In genomic region chr12:51190754-51191153, GRCm38 (mm10) we compare ENCODE assay signal across 25 mouse cellular contexts.
DNase-seq lines count a peak whose midpoint lies in the region; ATAC-seq and TF ChIP-seq lines count a peak whose summit lies in the region.
"Had no signal": no experiment of that assay in that cellular context is flagged by ENCODE, and none has a peak within 500 bp of the region (broad histone marks: within the 10 kb centered on the region; RNA-seq: fewer than 3 reads in every experiment).

No protein-coding gene starts in this region.

- no peaks in the 10 kb centered on the region; the same call in 1 of the 2 replicates for H3K27me3 ChIP-seq in midbrain, embryonic 12.5 days
- no peaks in the 10 kb centered on the region for H3K27me3 ChIP-seq in midbrain, postnatal 0 days (ENCODE audit: insufficient read depth, low read length)
- H3K27me3 ChIP-seq in forebrain, embryonic 14.5 days (replicated peaks; ENCODE audit: control insufficient read depth, insufficient read depth, low read length), result no peaks in the 10 kb centered on the region
- H3K27me3 ChIP-seq in midbrain, embryonic 15.5 days (replicated peaks), result no peaks in the 10 kb centered on the region
- no peaks in the 10 kb centered on the region for H3K27me3 ChIP-seq in kidney, adult 2 months (replicated peaks; ENCODE audit: control insufficient read depth, insufficient read depth, low read length)
- H3K27me3 ChIP-seq: heart, embryonic 12.5 days; kidney, embryonic 15.5 days; limb, embryonic 15.5 days; liver, embryonic 15.5 days; lung, embryonic 15.5 days had no signal

- H3K27ac ChIP-seq in midbrain, embryonic 12.5 days (replicated peaks), result no peak overlapping the region
- no peak overlapping the region for H3K27ac ChIP-seq in midbrain, postnatal 0 days (ENCODE audit: low read depth, low read length)
- H3K27ac ChIP-seq in forebrain, embryonic 14.5 days (ENCODE audit: low read depth, low read length), result peak overlapping the region; percentile 28
- H3K27ac ChIP-seq in midbrain, embryonic 15.5 days, result no peak overlapping the region
- no peak overlapping the region for H3K27ac ChIP-seq in kidney, adult 2 months (ENCODE audit: insufficient read depth, low read depth, low read length)
- H3K27ac ChIP-seq: hindbrain, embryonic 10.5 days; kidney, embryonic 15.5 days; limb, embryonic 15.5 days; liver, embryonic 15.5 days; lung, embryonic 15.5 days; macrophage had no signal

- 15% methylated on average over 1 of the region's 1 CpGs for WGBS in midbrain, embryonic 12.5 days
- WGBS in midbrain, postnatal 0 days, result 30% methylated on average over 1 of the region's 1 CpGs
- 0% methylated on average over 1 of the region's 1 CpGs for WGBS in forebrain, embryonic 14.5 days
- whole genome bisulfite sequencing in midbrain, embryonic 15.5 days, result 14% methylated on average over 1 of the region's 1 CpGs
- 39% methylated on average over 1 of the region's 1 CpGs for WGBS in kidney, adult 2 months

- TF ChIP-seq POLR2A in kidney, adult 2 months (IDR thresholded peaks at IDR 0.05; ENCODE audit: low read depth, low read length), result no peak

- no peak overlapping the region for H3K4me3 ChIP-seq in midbrain, embryonic 12.5 days
- no peak overlapping the region for H3K4me3 ChIP-seq in midbrain, postnatal 0 days (ENCODE audit: low read depth, low read length)
- H3K4me3 ChIP-seq in forebrain, embryonic 14.5 days (ENCODE audit: low read depth, low read length), result no peak overlapping the region
- no peak overlapping the region for H3K4me3 ChIP-seq in midbrain, embryonic 15.5 days
- no peak overlapping the region for H3K4me3 ChIP-seq in kidney, adult 2 months (ENCODE audit: insufficient read depth, low read depth, low read length)
- H3K4me3 ChIP-seq: heart, embryonic 12.5 days; hindbrain, embryonic 10.5 days; kidney, embryonic 15.5 days; limb, embryonic 15.5 days; liver, embryonic 15.5 days; lung, embryonic 15.5 days had no signal

- H3K9me3 ChIP-seq in midbrain, embryonic 12.5 days, result no peaks in the 10 kb centered on the region
- H3K9me3 ChIP-seq in midbrain, postnatal 0 days (ENCODE audit: low read length), result no peaks in the 10 kb centered on the region
- H3K9me3 ChIP-seq in forebrain, embryonic 14.5 days (replicated peaks; ENCODE audit: control insufficient read depth, low read length), result no peaks in the 10 kb centered on the region
- H3K9me3 ChIP-seq in midbrain, embryonic 15.5 days, result no peaks in the 10 kb centered on the region
- H3K9me3 ChIP-seq: heart, embryonic 12.5 days; hindbrain, embryonic 10.5 days; kidney, embryonic 15.5 days; limb, embryonic 15.5 days; liver, embryonic 15.5 days; lung, embryonic 15.5 days had no signal

- peak; percentile 58 for ATAC-seq in midbrain, embryonic 12.5 days (ENCODE audit: low FRiP score, low read depth)
- no peak for ATAC-seq in midbrain, postnatal 0 days (ENCODE audit: low FRiP score)
- ATAC-seq in forebrain, embryonic 14.5 days, result peak; percentile 52
- peak; percentile 37; the same call in 1 of the 2 replicates for ATAC-seq in midbrain, embryonic 15.5 days (replicated peaks)
- ATAC-seq: intestine, postnatal 0 days had no signal

- H3K36me3 ChIP-seq in midbrain, embryonic 12.5 days, result no peaks in the 10 kb centered on the region
- H3K36me3 ChIP-seq in midbrain, postnatal 0 days (ENCODE audit: insufficient read depth, low read length), result no peaks in the 10 kb centered on the region
- no peaks in the 10 kb centered on the region for H3K36me3 ChIP-seq in forebrain, embryonic 14.5 days (ENCODE audit: control insufficient read depth, insufficient read depth, low read length)
- no peaks in the 10 kb centered on the region for H3K36me3 ChIP-seq in midbrain, embryonic 15.5 days (replicated peaks)
- H3K36me3 ChIP-seq in kidney, adult 2 months (ENCODE audit: control insufficient read depth, insufficient read depth, low read length), result no peaks in the 10 kb centered on the region
- H3K36me3 ChIP-seq: heart, embryonic 12.5 days; hindbrain, embryonic 10.5 days; kidney, embryonic 15.5 days; limb, embryonic 15.5 days; liver, embryonic 15.5 days; lung, embryonic 15.5 days had no signal

- no peak for TF ChIP-seq CTCF in midbrain, postnatal 0 days (IDR thresholded peaks at IDR 0.05)
- no peak for TF ChIP-seq CTCF in kidney, adult 2 months (conservative IDR thresholded peaks at IDR 0.05; ENCODE audit: insufficient read depth, insufficient read length, low read depth, low read length)

- peaks cover 12% of the 10 kb centered on the region for H3K4me1 ChIP-seq in midbrain, embryonic 12.5 days
- H3K4me1 ChIP-seq in midbrain, postnatal 0 days (ENCODE audit: insufficient read depth, low read length), result no peaks in the 10 kb centered on the region
- peaks cover 26% of the 10 kb centered on the region for H3K4me1 ChIP-seq in forebrain, embryonic 14.5 days (ENCODE audit: control insufficient read depth, insufficient read depth, low read length)
- 0 out of 2 replicates have a peak, but pooled peaks cover 5% of the 10 kb centered on the region for H3K4me1 ChIP-seq in midbrain, embryonic 15.5 days
- no peaks in the 10 kb centered on the region for H3K4me1 ChIP-seq in kidney, adult 2 months (ENCODE audit: control insufficient read depth, insufficient read depth, low read length)
- H3K4me1 ChIP-seq: heart, embryonic 12.5 days; kidney, embryonic 15.5 days; limb, embryonic 15.5 days; liver, embryonic 15.5 days; lung, embryonic 15.5 days had no signal

- peak; percentile 14 for DNase-seq in embryo, embryonic 10.5 days (ENCODE audit: low spot score)
- no peak for DNase-seq in embryo, embryonic 11 days
- no peak for DNase-seq in midbrain, postnatal 0 days (ENCODE audit: low spot score)
- peak; percentile 63 for DNase-seq in forebrain, embryonic 14.5 days (ENCODE audit: low spot score)
- no peak for DNase-seq in kidney, adult 2 months
- DNase-seq in thymus, postnatal 10 days (ENCODE audit: low spot score in 2 of 2), result no peak
- DNase-seq: adrenal gland, postnatal 14 days; cerebellum, adult 11 months; cerebellum, postnatal 10 days; gastrocnemius, postnatal 25 days; heart, adult 18-20 months; heart, postnatal 10 days; kidney, postnatal 36 days; left cerebral cortex, postnatal 4 days; right cerebral cortex, postnatal 14 days had no signal

- no peak overlapping the region for H3K4me2 ChIP-seq in midbrain, embryonic 12.5 days (replicated peaks)
- H3K4me2 ChIP-seq in midbrain, postnatal 0 days (ENCODE audit: low read depth, low read length, poor library complexity, severe bottlenecking), result no peak overlapping the region
- H3K4me2 ChIP-seq in forebrain, embryonic 14.5 days (ENCODE audit: low read length), result no peak overlapping the region
- H3K4me2 ChIP-seq in midbrain, embryonic 15.5 days, result no peak overlapping the region
- H3K4me2 ChIP-seq: heart, embryonic 12.5 days; kidney, embryonic 15.5 days; limb, embryonic 15.5 days; liver, embryonic 15.5 days; lung, embryonic 15.5 days had no signal

- no peak overlapping the region for H3K9ac ChIP-seq in midbrain, embryonic 12.5 days (replicated peaks)
- H3K9ac ChIP-seq in midbrain, postnatal 0 days (replicated peaks; ENCODE audit: low read length, poor library complexity, severe bottlenecking), result no peak overlapping the region
- no peak overlapping the region for H3K9ac ChIP-seq in forebrain, embryonic 14.5 days (ENCODE audit: low read length)
- no peak overlapping the region for H3K9ac ChIP-seq in midbrain, embryonic 15.5 days
- H3K9ac ChIP-seq: heart, embryonic 12.5 days; kidney, embryonic 15.5 days; limb, embryonic 15.5 days; liver, embryonic 15.5 days; lung, embryonic 15.5 days had no signal

Comparison
In these comparisons a context has a peak if more than half of its experiments do, and no peak if none do; other contexts are left out.
1. DNase-seq: peak in embryo, embryonic 10.5 days (single experiment) and forebrain, embryonic 14.5 days (single experiment); none in embryo, embryonic 11 days (single experiment), midbrain, postnatal 0 days (single experiment), kidney, adult 2 months (single experiment) and thymus, postnatal 10 days (0 of 2).